Mouse (Mus musculus) kidney, adult 2 months (tissue): ENCODE measurements around the gene Ms4a3.
A peak's percentile ranks its signal among the peaks of the same experiment; 100 is the strongest.

ENCODE experiments used
- CTCF ChIP-seq: fragments of 200-500 bp; conservative IDR thresholded peaks from 2 replicates; pipeline ENCODE4 v1.5.1; 2011; ENCODE audit warnings: low read depth, mild to moderate bottlenecking, control low read depth, low read length, moderate library complexity, mixed read lengths; ENCODE audit not compliant: insufficient read depth, insufficient read length
- POLR2A ChIP-seq: fragments of 200-500 bp; IDR thresholded peaks from one replicate; pipeline ENCODE4 v1.6.1; 2011; ENCODE audit warnings: low read depth, low read length, control low read depth

- TF ChIP-seq CTCF, result peak; percentile 53
- no peak for TF ChIP-seq POLR2A
These were observed 32.5 kb downstream of the Ms4a3 start for GRCm38 (mm10) chr19:11608172-11608571.
